Mouse (Mus musculus): ENCODE results near the gene Sipa1l2. TPM values are rescaled to one million over a fixed set of nuclear protein-coding genes. Genes with fewer than 3 reads are reported as not detected.

Sipa1l2 gene
- polyA plus RNA-seq, 1 experiment from 2014 or later, result 31.8 TPM

- WGBS, result 86% methylated on average over 5 of the region's 5 CpGs
- Histone ChIP-seq H3K9ac (replicated peaks) (no peak overlapping the region), H3K36me3 (peaks cover 59% of the 10 kb centered on the region), H3K4me3 (replicated peaks) (no peak overlapping the region), H3K4me2 (replicated peaks) (no peak overlapping the region), H3K9me3 (no peaks in the 10 kb centered on the region), H3K27ac (no peak overlapping the region), H3K4me1 (replicated peaks) (peaks cover 24% of the 10 kb centered on the region), H3K27me3 (no peaks in the 10 kb centered on the region)
- no peak for ATAC-seq
Measured at GRCm38 (mm10) chr8:125482491-125483096, 87.0 kb downstream of the Sipa1l2 start.

GRCm38 (mm10) chr8:125474876-125475275 lies 94.7 kb downstream of the Sipa1l2 start:
- ATAC-seq, result no peak
- no peaks in the 10 kb centered on the region; the same call in none of the 2 replicates for H3K4me1 ChIP-seq (replicated peaks)
- no peaks in the 10 kb centered on the region for H3K9me3 ChIP-seq
- no peak overlapping the region for H3K9ac ChIP-seq (replicated peaks)
- H3K4me3 ChIP-seq (replicated peaks), result no peak overlapping the region
- 82% methylated on average over 12 of the region's 12 CpGs for WGBS
- no peaks in the 10 kb centered on the region for H3K27me3 ChIP-seq
- no peak overlapping the region for H3K4me2 ChIP-seq (replicated peaks)
- H3K36me3 ChIP-seq, result peaks cover 68% of the 10 kb centered on the region
- H3K27ac ChIP-seq, result no peak overlapping the region

- no peak overlapping the region for H3K9ac ChIP-seq (replicated peaks)
- H3K27me3 ChIP-seq, result no peaks in the 10 kb centered on the region
Measured at GRCm38 (mm10) chr8:125471374-125471773, 98.2 kb downstream of the Sipa1l2 start.

GRCm38 (mm10) chr8:125465156-125465821 lies 104.3 kb downstream of the Sipa1l2 start:
- H3K27me3 ChIP-seq, result peaks cover 3% of the 10 kb centered on the region; the same call in 1 of the 2 replicates
- H3K27ac ChIP-seq, result no peak overlapping the region
- peaks cover 39% of the 10 kb centered on the region for H3K36me3 ChIP-seq
- H3K4me2 ChIP-seq (replicated peaks), result no peak overlapping the region
- no peak overlapping the region for H3K4me3 ChIP-seq (replicated peaks)
- H3K9ac ChIP-seq (replicated peaks), result no peak overlapping the region
- H3K9me3 ChIP-seq, result no peaks in the 10 kb centered on the region
- 15% methylated on average over 6 of the region's 6 CpGs for WGBS
- H3K4me1 ChIP-seq (replicated peaks), result peaks cover 42% of the 10 kb centered on the region
- ATAC-seq, result peak; percentile 72

More at GRCm38 (mm10) chr8:125471374-125471773, 98.2 kb downstream of the Sipa1l2 start:
- Histone ChIP-seq H3K4me1 (replicated peaks) (peaks cover 1% of the 10 kb centered on the region), H3K36me3 (peaks cover 72% of the 10 kb centered on the region), H3K27ac (no peak overlapping the region), H3K4me2 (replicated peaks) (no peak overlapping the region), H3K4me3 (replicated peaks) (no peak overlapping the region), H3K9me3 (no peaks in the 10 kb centered on the region)
- no peak for ATAC-seq
- 68% methylated on average over 9 of the region's 9 CpGs for WGBS

- Histone ChIP-seq H3K9ac (replicated peaks) (no peak overlapping the region), H3K9me3 (no peaks in the 10 kb centered on the region), H3K27ac (no peak overlapping the region), H3K4me1 (replicated peaks) (peaks cover 48% of the 10 kb centered on the region), H3K4me2 (replicated peaks) (no peak overlapping the region), H3K4me3 (replicated peaks) (no peak overlapping the region), H3K36me3 (peaks cover 20% of the 10 kb centered on the region), H3K27me3 (peaks cover 3% of the 10 kb centered on the region; the same call in 1 of the 2 replicates)
- 59% methylated on average over 7 of the region's 7 CpGs for WGBS
- no peak for ATAC-seq
Measured at GRCm38 (mm10) chr8:125462901-125463300, 106.7 kb downstream of the Sipa1l2 start.

- Histone ChIP-seq H3K4me3 (replicated peaks) (no peak overlapping the region), H3K9me3 (no peaks in the 10 kb centered on the region), H3K4me2 (replicated peaks) (no peak overlapping the region), H3K4me1 (replicated peaks) (peaks cover 48% of the 10 kb centered on the region), H3K36me3 (peaks cover 10% of the 10 kb centered on the region), H3K9ac (replicated peaks) (peak overlapping the region; percentile 47; the same call in 1 of the 2 replicates), H3K27ac (peak overlapping the region; percentile 41; the same call in 1 of the 2 replicates), H3K27me3 (peaks cover 3% of the 10 kb centered on the region; the same call in 1 of the 2 replicates)
- ATAC-seq, result no peak
- WGBS, result 97% methylated on average over 1 of the region's 1 CpGs
Measured at GRCm38 (mm10) chr8:125461504-125461903, 108.1 kb downstream of the Sipa1l2 start.

- WGBS, result 19% methylated on average over 6 of the region's 6 CpGs
- H3K4me1 ChIP-seq (replicated peaks), result peaks cover 39% of the 10 kb centered on the region
- H3K9me3 ChIP-seq, result no peaks in the 10 kb centered on the region
- no peak overlapping the region for H3K4me3 ChIP-seq (replicated peaks)
- H3K36me3 ChIP-seq, result peaks cover 10% of the 10 kb centered on the region
- no peak; the same call in 1 of the 2 replicates for ATAC-seq
- no peak overlapping the region for H3K27ac ChIP-seq
- peaks cover 3% of the 10 kb centered on the region; the same call in 1 of the 2 replicates for H3K27me3 ChIP-seq
- H3K9ac ChIP-seq (replicated peaks), result no peak overlapping the region
- no peak overlapping the region for H3K4me2 ChIP-seq (replicated peaks)
Measured at GRCm38 (mm10) chr8:125460602-125461001, 109.0 kb downstream of the Sipa1l2 start.

- Histone ChIP-seq H3K9me3 (no peaks in the 10 kb centered on the region), H3K27me3 (no peaks in the 10 kb centered on the region), H3K4me2 (replicated peaks) (no peak overlapping the region), H3K36me3 (peaks cover 85% of the 10 kb centered on the region), H3K27ac (no peak overlapping the region), H3K4me1 (replicated peaks) (peaks cover 16% of the 10 kb centered on the region; the same call in 1 of the 2 replicates), H3K9ac (replicated peaks) (no peak overlapping the region), H3K4me3 (replicated peaks) (no peak overlapping the region)
- 57% methylated on average over 6 of the region's 6 CpGs for WGBS
- ATAC-seq, result no peak
Measured at GRCm38 (mm10) chr8:125449048-125449447, 120.6 kb downstream of the Sipa1l2 start.

GRCm38 (mm10) chr8:125447543-125447942 lies 122.1 kb downstream of the Sipa1l2 start:
- Histone ChIP-seq H3K27ac (no peak overlapping the region), H3K4me2 (replicated peaks) (no peak overlapping the region), H3K27me3 (no peaks in the 10 kb centered on the region), H3K36me3 (peaks cover 85% of the 10 kb centered on the region), H3K9me3 (no peaks in the 10 kb centered on the region), H3K4me3 (replicated peaks) (no peak overlapping the region), H3K9ac (replicated peaks) (no peak overlapping the region), H3K4me1 (replicated peaks) (peaks cover 16% of the 10 kb centered on the region; the same call in 1 of the 2 replicates)
- WGBS, result 94% methylated on average over 14 of the region's 14 CpGs
- ATAC-seq, result no peak

- Histone ChIP-seq H3K9me3 (no peaks in the 10 kb centered on the region), H3K27ac (no peak overlapping the region), H3K4me3 (replicated peaks) (no peak overlapping the region), H3K4me1 (replicated peaks) (peaks cover 16% of the 10 kb centered on the region; the same call in 1 of the 2 replicates), H3K36me3 (peaks cover 88% of the 10 kb centered on the region), H3K4me2 (replicated peaks) (no peak overlapping the region), H3K9ac (replicated peaks) (no peak overlapping the region), H3K27me3 (no peaks in the 10 kb centered on the region)
- no peak for ATAC-seq
- WGBS, result 86% methylated on average over 4 of the region's 4 CpGs
Measured at GRCm38 (mm10) chr8:125446236-125446635, 123.4 kb downstream of the Sipa1l2 start.

GRCm38 (mm10) chr8:125445225-125445609 lies 124.4 kb downstream of the Sipa1l2 start:
- peaks cover 91% of the 10 kb centered on the region for H3K36me3 ChIP-seq
- no peaks in the 10 kb centered on the region for H3K27me3 ChIP-seq
- no peak for ATAC-seq
- H3K4me3 ChIP-seq (replicated peaks), result no peak overlapping the region
- peaks cover 16% of the 10 kb centered on the region; the same call in 1 of the 2 replicates for H3K4me1 ChIP-seq (replicated peaks)
- 93% methylated on average over 3 of the region's 3 CpGs for WGBS
- no peak overlapping the region for H3K27ac ChIP-seq
- no peak overlapping the region for H3K9ac ChIP-seq (replicated peaks)
- H3K4me2 ChIP-seq (replicated peaks), result no peak overlapping the region
- H3K9me3 ChIP-seq, result no peaks in the 10 kb centered on the region

GRCm38 (mm10) chr8:125444457-125445224 lies 125.0 kb downstream of the Sipa1l2 start:
- no peak overlapping the region for H3K4me2 ChIP-seq (replicated peaks)
- no peaks in the 10 kb centered on the region for H3K27me3 ChIP-seq
- H3K4me1 ChIP-seq (replicated peaks), result peaks cover 16% of the 10 kb centered on the region; the same call in 1 of the 2 replicates
- no peak overlapping the region for H3K27ac ChIP-seq
- no peak overlapping the region for H3K4me3 ChIP-seq (replicated peaks)
- H3K9ac ChIP-seq (replicated peaks), result no peak overlapping the region
- 90% methylated on average over 16 of the region's 16 CpGs for WGBS
- ATAC-seq, result no peak
- peaks cover 90% of the 10 kb centered on the region for H3K36me3 ChIP-seq
- no peaks in the 10 kb centered on the region for H3K9me3 ChIP-seq

Measured in midbrain, embryonic 13.5 days (tissue).